Mouse (Mus musculus) lung, embryonic 14.5 days (tissue): ENCODE data around the gene Eng. TPM values are rescaled to one million over a fixed set of nuclear protein-coding genes. Genes with fewer than 3 reads are reported as not detected.
A peak's percentile ranks its signal among the peaks of the same experiment; 100 is the strongest.

ENCODE experiments used
- ATAC-seq: fragments of 200-750 bp; cut with Nextera tagmentation; 2 replicates; pipeline ENCODE4 v1.8.0; 2017; ENCODE audit warnings: mild to moderate bottlenecking, moderate TSS enrichment, moderate library complexity; ENCODE audit not compliant: insufficient read depth
- DNase-seq: peaks from one replicate; pipeline ENCODE4 v3.0.0-alpha.2; 2015
- H3K27ac ChIP-seq: fragments of 300-500 bp; sonication (generic); 2 replicates; pipeline ENCODE4 v1.5.1; 2014; ENCODE audit warnings: low read depth, mild to moderate bottlenecking, moderate library complexity
- H3K27me3 ChIP-seq: fragments of 300-500 bp; sonication (generic); 2 replicates; pipeline ENCODE4 v1.6.1; 2014; ENCODE audit warnings: low read length, control low read depth; ENCODE audit not compliant: insufficient read depth
- H3K36me3 ChIP-seq: fragments of 300-500 bp; sonication (generic); 2 replicates; pipeline ENCODE4 v1.6.1; 2014; ENCODE audit warnings: control low read depth; ENCODE audit not compliant: insufficient read depth
- H3K4me1 ChIP-seq: fragments of 300-500 bp; sonication (generic); 2 replicates; pipeline ENCODE4 v1.6.1; 2014; ENCODE audit warnings: antibody characterized with exemption, control low read depth; ENCODE audit not compliant: insufficient read depth
- H3K4me2 ChIP-seq: fragments of 300-500 bp; sonication (generic); 2 replicates; pipeline ENCODE4 v1.6.1; 2014; ENCODE audit warnings: mild to moderate bottlenecking
- H3K4me3 ChIP-seq: fragments of 300-500 bp; sonication (generic); 2 replicates; pipeline ENCODE4 v1.5.1; 2014; ENCODE audit warnings: low read depth, low read length
- H3K9ac ChIP-seq: fragments of 300-500 bp; sonication (generic); 2 replicates; pipeline ENCODE4 v1.6.1; 2014
- H3K9me3 ChIP-seq: fragments of 300-500 bp; sonication (generic); 2 replicates; pipeline ENCODE4 v1.6.1; 2016; ENCODE audit warnings: low read depth, low read length, control low read depth
- CTCF ChIP-seq: IDR thresholded peaks from 2 replicates; pipeline ENCODE4 v1.5.1; 2016; ENCODE audit warnings: antibody characterized with exemption, low read depth
- WGBS: fragments of 180-500 bp; shearing (Covaris S2); extraction: QIAGEN DNeasy Blood & Tissue Kit; methylation state at CpG from one replicate; pipeline ENCODE4 v1.1.7; 2014; 5-methylcytosine and 5-hydroxymethylcytosine counted together
- polyA plus RNA-seq: library from polyadenylated mRNA; unstranded; fragments of >200 nt; fragmentation: Nextera tagmentation; extraction: Ambion mirVana; gene quantifications from 2 replicates; pipeline ENCODE4 v1.2.1, GENCODE M21; 2014

The Eng gene
- polyA plus RNA-seq, 1 experiment from 2014 or later: 98.5 TPM

GRCm38 (mm10) chr2:32602600-32603054 lies 43.8 kb upstream of the Eng start:
- peaks cover 2% of the 10 kb centered on the region; the same call in 1 of the 2 replicates for H3K36me3 ChIP-seq
- under 1% methylated on average over 11 of the region's 11 CpGs for WGBS
- peak overlapping the region; percentile 13 for H3K9ac ChIP-seq
- no peaks in the 10 kb centered on the region for H3K9me3 ChIP-seq
- H3K4me2 ChIP-seq: peak overlapping the region; percentile 57
- peak overlapping the region; percentile 55; the same call in 1 of the 2 replicates for H3K27ac ChIP-seq
- TF ChIP-seq CTCF: peak; percentile 95
- H3K4me1 ChIP-seq: peaks cover 13% of the 10 kb centered on the region
- peak overlapping the region; percentile 38 for H3K4me3 ChIP-seq
- H3K27me3 ChIP-seq: no peaks in the 10 kb centered on the region
- DNase-seq (peak; percentile 94), ATAC-seq (peak; percentile 71)

GRCm38 (mm10) chr2:32604631-32605030 lies 41.8 kb upstream of the Eng start:
- Histone ChIP-seq H3K4me1 (peaks cover 18% of the 10 kb centered on the region), H3K4me3 (no peak overlapping the region), H3K36me3 (no peaks in the 10 kb centered on the region), H3K27me3 (no peaks in the 10 kb centered on the region), H3K27ac (no peak overlapping the region), H3K4me2 (no peak overlapping the region), H3K9ac (no peak overlapping the region), H3K9me3 (no peaks in the 10 kb centered on the region)
- WGBS: 26% methylated on average over 10 of the region's 10 CpGs
- no peak for ATAC-seq
- no peak for TF ChIP-seq CTCF
- DNase-seq: no peak

GRCm38 (mm10) chr2:32606161-32607142 lies 39.9 kb upstream of the Eng start:
- peak; percentile 77 for ATAC-seq
- 11% methylated on average over 55 of the region's 55 CpGs for WGBS
- peaks cover 16% of the 10 kb centered on the region for H3K4me1 ChIP-seq

GRCm38 (mm10) chr2:32607262-32607947 lies 39.0 kb upstream of the Eng start:
- Histone ChIP-seq H3K4me2 (peak overlapping the region; percentile 89), H3K27me3 (no peaks in the 10 kb centered on the region), H3K4me1 (0 out of 2 replicates have a peak, but pooled peaks cover 9% of the 10 kb centered on the region), H3K9ac (peak overlapping the region; percentile 78), H3K9me3 (no peaks in the 10 kb centered on the region), H3K4me3 (peak overlapping the region; percentile 78), H3K36me3 (peaks cover 5% of the 10 kb centered on the region; the same call in 1 of the 2 replicates), H3K27ac (peak overlapping the region; percentile 49; the same call in 1 of the 2 replicates)
- 5% methylated on average over 34 of the region's 34 CpGs for WGBS
- ATAC-seq: peak; percentile 38
- 0 out of 2 replicates have a peak, but pooled peaks have one; percentile 11 for TF ChIP-seq CTCF
- DNase-seq: peak; percentile 79

More at GRCm38 (mm10) chr2:32606161-32607142, 39.9 kb upstream of the Eng start:
- Histone ChIP-seq H3K27me3 (no peaks in the 10 kb centered on the region), H3K27ac (peak overlapping the region; percentile 49; the same call in 1 of the 2 replicates), H3K9me3 (no peaks in the 10 kb centered on the region), H3K36me3 (no peaks in the 10 kb centered on the region), H3K4me2 (peak overlapping the region; percentile 89), H3K9ac (peak overlapping the region; percentile 78), H3K4me3 (peak overlapping the region; percentile 78)
- TF ChIP-seq CTCF: peak; percentile 73
- DNase-seq: peak; percentile 95

- H3K9me3 ChIP-seq: no peaks in the 10 kb centered on the region
- peak; percentile 65 for ATAC-seq
- H3K4me1 ChIP-seq: 0 out of 2 replicates have a peak, but pooled peaks cover 9% of the 10 kb centered on the region
- H3K27ac ChIP-seq: peak overlapping the region; percentile 55
- peak; percentile 77 for DNase-seq
- H3K27me3 ChIP-seq: no peaks in the 10 kb centered on the region
- TF ChIP-seq CTCF: peak; percentile 35; the same call in 1 of the 2 replicates
- peak overlapping the region; percentile 89 for H3K4me2 ChIP-seq
- H3K9ac ChIP-seq: peak overlapping the region; percentile 27; the same call in 1 of the 2 replicates
- peak overlapping the region; percentile 78 for H3K4me3 ChIP-seq
- H3K36me3 ChIP-seq: peaks cover 10% of the 10 kb centered on the region; the same call in 1 of the 2 replicates
- WGBS: 6% methylated on average over 25 of the region's 25 CpGs
Observed at GRCm38 (mm10) chr2:32608141-32608777, 38.1 kb upstream of the Eng start.

- Histone ChIP-seq H3K4me3 (peak overlapping the region; percentile 78), H3K4me2 (peak overlapping the region; percentile 89), H3K27me3 (no peaks in the 10 kb centered on the region), H3K9ac (peak overlapping the region; percentile 27; the same call in 1 of the 2 replicates), H3K4me1 (0 out of 2 replicates have a peak, but pooled peaks cover 9% of the 10 kb centered on the region), H3K9me3 (no peaks in the 10 kb centered on the region), H3K36me3 (peaks cover 10% of the 10 kb centered on the region; the same call in 1 of the 2 replicates), H3K27ac (peak overlapping the region; percentile 55; the same call in 1 of the 2 replicates)
- 52% methylated on average over 18 of the region's 18 CpGs for WGBS
- DNase-seq (no peak), ATAC-seq (no peak)
- TF ChIP-seq CTCF: no peak
Observed at GRCm38 (mm10) chr2:32608778-32609435, 37.5 kb upstream of the Eng start.
